Comparison of ENCODE assay signal across 7 mouse cellular contexts in genomic region chr16:78490245-78490644, GRCm38 (mm10).
A peak's percentile ranks its signal among the peaks of the same experiment; 100 is the strongest.
DNase-seq lines count a peak whose midpoint lies in the region; ATAC-seq lines count a peak whose summit lies in the region.

No protein-coding gene starts in this region.

- H3K9me3 ChIP-seq in embryonic facial prominence, embryonic 11.5 days (replicated peaks; ENCODE audit: control insufficient read depth, low read length): no peaks in the 10 kb centered on the region
- no peaks in the 10 kb centered on the region for H3K9me3 ChIP-seq in midbrain, embryonic 10.5 days (replicated peaks)
- H3K9me3 ChIP-seq in stomach, embryonic 15.5 days: no peaks in the 10 kb centered on the region

- H3K9ac ChIP-seq in embryonic facial prominence, embryonic 11.5 days (replicated peaks; ENCODE audit: low read length): peak overlapping the region; percentile 32; the same call in 1 of the 2 replicates
- H3K9ac ChIP-seq in stomach, embryonic 15.5 days: no peak overlapping the region

- peak; percentile 81 for DNase-seq in T-cell, adult 2 months (ENCODE audit: low spot score)
- peak; percentile 47 for DNase-seq in embryonic facial prominence, embryonic 11.5 days (ENCODE audit: low spot score)
- DNase-seq in heart, postnatal 25 days (ENCODE audit: low spot score): peak; percentile 12
- DNase-seq in kidney, postnatal 4 days: peak; percentile 59 to 76
- DNase-seq in midbrain, embryonic 10.5 days (ENCODE audit: low spot score): peak; percentile 47
- no peak for DNase-seq in c-Kit-positive CD71-positive TER-119-positive erythroid progenitor cells, embryonic 14.5 days (ENCODE audit: low spot score)

- no peaks in the 10 kb centered on the region for H3K27me3 ChIP-seq in embryonic facial prominence, embryonic 11.5 days (ENCODE audit: control insufficient read depth, insufficient read depth, low read length)
- H3K27me3 ChIP-seq in midbrain, embryonic 10.5 days (ENCODE audit: low read depth, poor library complexity, severe bottlenecking): no peaks in the 10 kb centered on the region
- no peaks in the 10 kb centered on the region for H3K27me3 ChIP-seq in stomach, embryonic 15.5 days (replicated peaks)

- no peaks in the 10 kb centered on the region for H3K36me3 ChIP-seq in embryonic facial prominence, embryonic 11.5 days (replicated peaks; ENCODE audit: control insufficient read depth, insufficient read depth, low read depth, low read length)
- H3K36me3 ChIP-seq in midbrain, embryonic 10.5 days: no peaks in the 10 kb centered on the region
- no peaks in the 10 kb centered on the region for H3K36me3 ChIP-seq in stomach, embryonic 15.5 days

- 25% methylated on average over 12 of the region's 12 CpGs for WGBS in embryonic facial prominence, embryonic 11.5 days
- WGBS in midbrain, embryonic 10.5 days: 17% methylated on average over 12 of the region's 12 CpGs
- 18% methylated on average over 12 of the region's 12 CpGs for WGBS in stomach, embryonic 15.5 days

- H3K27ac ChIP-seq in embryonic facial prominence, embryonic 11.5 days (replicated peaks; ENCODE audit: low read depth, low read length): no peak overlapping the region
- peak overlapping the region; percentile 65; the same call in 1 of the 2 replicates for H3K27ac ChIP-seq in midbrain, embryonic 10.5 days (replicated peaks)
- 0 out of 2 replicates have a peak overlapping the region, but pooled peaks have one; percentile 16 for H3K27ac ChIP-seq in stomach, embryonic 15.5 days

- intact Hi-C loops in heart, postnatal 25 days (cut with DNase I): no loop called here

- no peak for ATAC-seq in embryonic facial prominence, embryonic 11.5 days (replicated peaks; ENCODE audit: insufficient number of reproducible peaks, low FRiP score, low TSS enrichment, low read depth)
- no peak for ATAC-seq in stomach, embryonic 15.5 days (ENCODE audit: insufficient read depth, low FRiP score, low read depth)

- H3K4me3 ChIP-seq in embryonic facial prominence, embryonic 11.5 days (ENCODE audit: low read depth, low read length): no peak overlapping the region
- peak overlapping the region; percentile 46 for H3K4me3 ChIP-seq in midbrain, embryonic 10.5 days
- H3K4me3 ChIP-seq in stomach, embryonic 15.5 days (replicated peaks): peak overlapping the region; percentile 24

- no peaks in the 10 kb centered on the region for H3K4me1 ChIP-seq in embryonic facial prominence, embryonic 11.5 days (ENCODE audit: control insufficient read depth, insufficient read depth, low read length)
- H3K4me1 ChIP-seq in midbrain, embryonic 10.5 days: peaks cover 15% of the 10 kb centered on the region
- no peaks in the 10 kb centered on the region for H3K4me1 ChIP-seq in stomach, embryonic 15.5 days

- no peak overlapping the region for H3K4me2 ChIP-seq in embryonic facial prominence, embryonic 11.5 days (ENCODE audit: low read depth, low read length)
- peak overlapping the region; percentile 41 for H3K4me2 ChIP-seq in stomach, embryonic 15.5 days
